Mouse (Mus musculus): Measurements from ENCODE around the gene Gm7137. TPM values are rescaled to one million over a fixed set of nuclear protein-coding genes. Genes with fewer than 3 reads are reported as not detected.
"Not testable (repeated sequence)": the region's sequence is repeated elsewhere in the genome, so short reads cannot be mapped to it uniquely, and the experiment has no call there.

Gene Gm7137
- polyA plus RNA-seq (2014; fragmentation: Nextera tagmentation; extraction: Ambion mirVana): not detected in 2 replicates

DNA sequence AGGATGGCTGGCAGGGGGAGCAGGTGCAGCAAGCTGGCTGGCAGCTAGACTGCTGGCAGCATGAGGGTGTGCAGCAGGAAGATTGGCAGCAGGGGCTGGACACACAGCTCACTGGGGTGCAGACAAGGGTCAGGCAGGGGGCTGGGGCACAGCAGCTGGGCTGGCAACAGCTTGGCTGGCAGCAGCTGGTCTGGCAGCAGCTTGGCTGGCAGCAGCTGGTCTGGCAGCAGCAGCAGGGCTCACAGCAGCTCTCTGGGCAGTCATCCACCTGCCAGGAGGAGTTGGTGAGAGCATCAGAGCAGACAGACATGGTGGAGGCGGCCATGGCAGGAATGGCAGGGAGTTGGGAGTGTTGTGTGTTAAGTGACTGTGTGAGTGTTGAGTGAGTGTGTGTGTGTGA lies at the start of gene Gm7137:
Gm7137 (minus strand) TSS at position 325 of the 400 bp plus-strand sequence.
- WGBS: no CpG with 5 or more reads among the region's 1 CpGs
- H3K9me3 ChIP-seq (ENCODE audit: low read depth, low read length); H3K36me3 ChIP-seq (ENCODE audit: insufficient read depth); ATAC-seq (ENCODE audit: insufficient read depth); H3K27ac ChIP-seq (ENCODE audit: low read depth); H3K4me2 ChIP-seq; DNase-seq; H3K4me1 ChIP-seq (ENCODE audit: insufficient read depth); H3K4me3 ChIP-seq (ENCODE audit: low read depth, low read length); H3K9ac ChIP-seq; H3K27me3 ChIP-seq (ENCODE audit: insufficient read depth, low read length): not testable (repeated sequence)

GRCm38 (mm10) chr10:77835647-77836046 lies 47.6 kb upstream of the Gm7137 start, which contains the start of gene Krtap10-10:
Gene Krtap10-10 (plus strand): TSS chr10:77835947.
- Histone ChIP-seq H3K27me3 (ENCODE audit: insufficient read depth, low read length) (no peaks in the 10 kb centered on the region), H3K4me3 (ENCODE audit: low read depth, low read length) (no peak within 1 kb of the TSS), H3K4me1 (ENCODE audit: insufficient read depth) (no peaks in the 10 kb centered on the region), H3K36me3 (ENCODE audit: insufficient read depth) (no peaks in the 10 kb centered on the region), H3K27ac (ENCODE audit: low read depth) (no peak within 1 kb of the TSS), H3K9ac (no peak within 1 kb of the TSS), H3K4me2 (no peak within 1 kb of the TSS), H3K9me3 (ENCODE audit: low read depth, low read length) (no peaks in the 10 kb centered on the region)
- 51% methylated on average over 9 of the region's 9 CpGs for WGBS
- DNase-seq (no peak), ATAC-seq (ENCODE audit: insufficient read depth) (no peak)
- no peak for TF ChIP-seq CTCF (IDR thresholded peaks at IDR 0.05; ENCODE audit: low read depth)

DNA sequence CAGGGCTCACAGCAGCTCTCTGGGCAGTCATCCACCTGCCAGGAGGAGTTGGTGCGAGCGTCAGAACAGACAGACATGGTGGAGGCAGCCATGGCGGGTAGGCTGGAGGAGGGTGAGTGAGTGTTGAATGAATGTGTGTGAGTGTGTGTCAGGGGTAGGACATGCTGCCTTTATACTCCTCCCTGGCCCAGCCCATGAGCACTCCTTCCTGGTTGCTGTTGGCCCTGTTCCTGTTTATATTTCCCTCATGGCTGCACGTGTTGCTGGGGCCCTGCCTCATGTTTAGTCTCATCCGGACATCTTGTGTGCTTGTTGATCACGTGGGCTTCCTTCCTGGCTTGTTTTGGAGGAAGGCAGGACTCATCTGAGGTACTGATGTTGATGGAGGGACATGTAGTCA lies 39.0 kb upstream of the Gm7137 start, which contains the start of gene Krtap10-4:
Krtap10-4 (minus strand) TSS at position 145 of the 400 bp plus-strand sequence.
- TF ChIP-seq CTCF (IDR thresholded peaks at IDR 0.05; ENCODE audit: low read depth): no peak
- 46% methylated on average over 6 of the region's 6 CpGs for WGBS

GRCm38 (mm10) chr10:77819203-77819602 lies 31.2 kb upstream of the Gm7137 start:
- Histone ChIP-seq H3K9ac (no peak overlapping the region), H3K27ac (ENCODE audit: low read depth) (no peak overlapping the region), H3K4me2 (no peak overlapping the region), H3K9me3 (ENCODE audit: low read depth, low read length) (no peaks in the 10 kb centered on the region), H3K4me3 (ENCODE audit: low read depth, low read length) (no peak overlapping the region), H3K27me3 (ENCODE audit: insufficient read depth, low read length) (no peaks in the 10 kb centered on the region), H3K36me3 (ENCODE audit: insufficient read depth) (no peaks in the 10 kb centered on the region), H3K4me1 (ENCODE audit: insufficient read depth) (no peaks in the 10 kb centered on the region)
- ATAC-seq (ENCODE audit: insufficient read depth) (no peak), DNase-seq (no peak)
- WGBS: 27% methylated on average over 4 of the region's 4 CpGs
- no peak for TF ChIP-seq CTCF (IDR thresholded peaks at IDR 0.05; ENCODE audit: low read depth)

More for the DNA sequence above, 39.0 kb upstream of the Gm7137 start, which contains the start of gene Krtap10-4:
- Histone ChIP-seq H3K27ac (ENCODE audit: low read depth) (no peak within 1 kb of the TSS), H3K36me3 (ENCODE audit: insufficient read depth) (no peaks in the 10 kb centered on the region), H3K4me2 (no peak within 1 kb of the TSS), H3K4me3 (ENCODE audit: low read depth, low read length) (no peak within 1 kb of the TSS), H3K9me3 (ENCODE audit: low read depth, low read length) (no peaks in the 10 kb centered on the region), H3K4me1 (ENCODE audit: insufficient read depth) (no peaks in the 10 kb centered on the region), H3K9ac (no peak within 1 kb of the TSS), H3K27me3 (ENCODE audit: insufficient read depth, low read length) (no peaks in the 10 kb centered on the region)
- DNase-seq (peak; percentile 31), ATAC-seq (ENCODE audit: insufficient read depth) (peak; percentile 54; the same call in 1 of the 2 replicates)

DNA sequence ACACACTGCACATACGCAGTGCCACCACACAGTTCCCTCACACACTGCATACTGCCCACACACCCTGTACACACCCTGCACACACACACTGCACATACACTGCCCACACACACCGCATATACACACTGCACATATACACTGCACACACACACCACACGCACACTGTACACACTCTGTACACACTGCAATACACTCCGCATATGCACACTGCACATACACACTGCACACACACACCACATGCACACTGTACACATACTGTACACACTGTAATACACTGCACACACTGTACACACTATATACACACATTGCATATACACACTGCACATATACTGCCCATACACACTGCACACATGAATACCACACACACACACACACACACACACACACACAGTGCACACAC lies 30.5 kb upstream of the Gm7137 start:
- no peak for DNase-seq
- ATAC-seq (ENCODE audit: insufficient read depth): no peak
- Histone ChIP-seq H3K36me3 (ENCODE audit: insufficient read depth) (no peaks in the 10 kb centered on the region), H3K4me1 (ENCODE audit: insufficient read depth) (no peaks in the 10 kb centered on the region), H3K9me3 (ENCODE audit: low read depth, low read length) (no peaks in the 10 kb centered on the region), H3K9ac (no peak overlapping the region), H3K4me3 (ENCODE audit: low read depth, low read length) (no peak overlapping the region), H3K4me2 (no peak overlapping the region), H3K27me3 (ENCODE audit: insufficient read depth, low read length) (no peaks in the 10 kb centered on the region), H3K27ac (ENCODE audit: low read depth) (no peak overlapping the region)
- 93% methylated on average over 4 of the region's 4 CpGs for WGBS
- TF ChIP-seq CTCF (IDR thresholded peaks at IDR 0.05; ENCODE audit: low read depth): no peak

DNA sequence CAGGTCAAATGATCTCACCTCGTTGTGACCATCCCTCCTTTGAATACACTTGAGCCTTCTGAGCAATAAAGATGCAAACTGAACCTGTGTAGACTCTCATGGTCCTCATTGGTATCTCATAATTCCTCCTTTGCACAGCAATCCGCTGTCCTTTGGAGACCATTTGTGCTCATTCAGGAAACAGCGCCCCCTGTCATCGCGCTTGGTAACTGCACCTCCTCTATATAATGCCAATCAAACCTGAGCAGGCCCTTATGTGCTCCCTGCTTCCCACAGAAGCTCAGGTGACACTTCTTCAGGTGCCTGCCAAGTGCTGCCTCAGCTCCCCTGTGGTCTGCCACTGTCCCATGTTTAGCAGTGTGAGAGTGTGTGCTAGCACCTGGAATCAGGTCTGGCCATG lies 27.5 kb upstream of the Gm7137 start:
- Histone ChIP-seq H3K36me3 (ENCODE audit: insufficient read depth) (no peaks in the 10 kb centered on the region), H3K9ac (no peak overlapping the region), H3K4me1 (ENCODE audit: insufficient read depth) (no peaks in the 10 kb centered on the region), H3K27me3 (ENCODE audit: insufficient read depth, low read length) (no peaks in the 10 kb centered on the region), H3K27ac (ENCODE audit: low read depth) (no peak overlapping the region), H3K4me3 (ENCODE audit: low read depth, low read length) (no peak overlapping the region), H3K9me3 (ENCODE audit: low read depth, low read length) (no peaks in the 10 kb centered on the region), H3K4me2 (no peak overlapping the region)
- peak; percentile 76 for TF ChIP-seq CTCF (IDR thresholded peaks at IDR 0.05; ENCODE audit: low read depth)
- DNase-seq (peak; percentile 42), ATAC-seq (ENCODE audit: insufficient read depth) (no peak)
- 25% methylated on average over 5 of the region's 5 CpGs for WGBS

GRCm38 (mm10) chr10:77814382-77814781 lies 26.4 kb upstream of the Gm7137 start, which contains the start of gene Gm2696:
Gene Gm2696 (plus strand): TSS chr10:77814682.
- Histone ChIP-seq H3K4me2 (no peak within 1 kb of the TSS), H3K27ac (ENCODE audit: low read depth) (no peak within 1 kb of the TSS), H3K9ac (no peak within 1 kb of the TSS), H3K9me3 (ENCODE audit: low read depth, low read length) (no peaks in the 10 kb centered on the region), H3K4me1 (ENCODE audit: insufficient read depth) (no peaks in the 10 kb centered on the region), H3K36me3 (ENCODE audit: insufficient read depth) (no peaks in the 10 kb centered on the region), H3K27me3 (ENCODE audit: insufficient read depth, low read length) (no peaks in the 10 kb centered on the region), H3K4me3 (ENCODE audit: low read depth, low read length) (no peak within 1 kb of the TSS)
- WGBS: 24% methylated on average over 4 of the region's 4 CpGs
- DNase-seq (no peak), ATAC-seq (ENCODE audit: insufficient read depth) (no peak)
- no peak for TF ChIP-seq CTCF (IDR thresholded peaks at IDR 0.05; ENCODE audit: low read depth)

All from lung, embryonic 14.5 days (tissue).